Mouse (Mus musculus) neural tube, embryonic 11.5 days (tissue): ENCODE data around the gene Rpl14. TPM values are rescaled to one million over a fixed set of nuclear protein-coding genes. Genes with fewer than 3 reads are reported as not detected.
A peak's percentile ranks its signal among the peaks of the same experiment; 100 is the strongest.

Source experiments
- ATAC-seq: fragments of 200-750 bp; cut with Nextera tagmentation; 2 replicates; pipeline ENCODE4 v1.8.0; 2017; ENCODE audit warnings: moderate number of reproducible peaks, mild to moderate bottlenecking, moderate TSS enrichment, moderate library complexity; ENCODE audit not compliant: insufficient read depth, low FRiP score, low TSS enrichment
- DNase-seq: peaks from one replicate; pipeline ENCODE4 v3.0.0-alpha.2; 2015; ENCODE audit warnings: low spot score
- H3K27ac ChIP-seq: fragments of 300-500 bp; sonication (generic); 2 replicates; pipeline ENCODE4 v1.5.1; 2014; ENCODE audit warnings: low read depth, mild to moderate bottlenecking, low read length
- H3K27me3 ChIP-seq: fragments of 300-500 bp; sonication (generic); 2 replicates; pipeline ENCODE4 v1.6.1; 2014; ENCODE audit warnings: mild to moderate bottlenecking, low read length, mixed read lengths; ENCODE audit not compliant: control insufficient read depth, insufficient read depth
- H3K36me3 ChIP-seq: fragments of 300-500 bp; sonication (generic); 2 replicates; pipeline ENCODE4 v1.6.1; 2014; ENCODE audit warnings: mild to moderate bottlenecking, low read length, moderate library complexity, mixed read lengths; ENCODE audit not compliant: control insufficient read depth, insufficient read depth
- H3K4me1 ChIP-seq: fragments of 300-500 bp; sonication (generic); 2 replicates; pipeline ENCODE4 v1.6.1; 2014; ENCODE audit warnings: low read length, mixed read lengths; ENCODE audit not compliant: control insufficient read depth, insufficient read depth
- H3K4me2 ChIP-seq: fragments of 300-500 bp; sonication (generic); 2 replicates; pipeline ENCODE4 v1.6.1; 2014; ENCODE audit warnings: low read depth, mild to moderate bottlenecking, moderate library complexity
- H3K4me3 ChIP-seq: fragments of 300-500 bp; sonication (generic); 2 replicates; pipeline ENCODE4 v1.5.1; 2014; ENCODE audit warnings: low read depth, low read length
- H3K9ac ChIP-seq: fragments of 300-500 bp; sonication (generic); 2 replicates; pipeline ENCODE4 v1.6.1; 2014; ENCODE audit warnings: mild to moderate bottlenecking, low read length
- H3K9me3 ChIP-seq: fragments of 300-500 bp; sonication (generic); 2 replicates; pipeline ENCODE4 v1.6.1; 2016; ENCODE audit warnings: low read length; ENCODE audit not compliant: control insufficient read depth
- WGBS: fragments of 180-500 bp; shearing (Covaris S2); extraction: QIAGEN DNeasy Blood & Tissue Kit; methylation state at CpG from one replicate; pipeline ENCODE4 v1.1.7; 2014; 5-methylcytosine and 5-hydroxymethylcytosine counted together
- polyA plus RNA-seq: library from polyadenylated mRNA; unstranded; fragments of >200 nt; fragmentation: Nextera tagmentation; extraction: Ambion mirVana; gene quantifications from 2 replicates; pipeline ENCODE4 v1.2.1, GENCODE M21; 2014

The Rpl14 gene
- polyA plus RNA-seq, 1 experiment from 2014 or later, result 750 TPM

GRCm38 (mm10) chr9:120611055-120611454 lies 39.8 kb downstream of the Rpl14 start:
- no peak for DNase-seq
- H3K9me3 ChIP-seq, result no peaks in the 10 kb centered on the region
- no peak overlapping the region for H3K27ac ChIP-seq

GRCm38 (mm10) chr9:120614059-120614458 lies 42.8 kb downstream of the Rpl14 start:
- no peak overlapping the region for H3K4me3 ChIP-seq
- DNase-seq (no peak), ATAC-seq (no peak)
- WGBS, result 95% methylated on average over 6 of the region's 6 CpGs
- H3K9me3 ChIP-seq, result no peaks in the 10 kb centered on the region
- no peak overlapping the region for H3K4me2 ChIP-seq
- peaks cover 3% of the 10 kb centered on the region for H3K4me1 ChIP-seq
- no peak overlapping the region for H3K27ac ChIP-seq
- no peaks in the 10 kb centered on the region for H3K36me3 ChIP-seq
- no peak overlapping the region for H3K9ac ChIP-seq
- H3K27me3 ChIP-seq, result no peaks in the 10 kb centered on the region

More at GRCm38 (mm10) chr9:120611055-120611454, 39.8 kb downstream of the Rpl14 start:
- ATAC-seq, result no peak
- Histone ChIP-seq H3K27me3 (no peaks in the 10 kb centered on the region), H3K4me2 (no peak overlapping the region), H3K9ac (no peak overlapping the region), H3K4me3 (no peak overlapping the region), H3K4me1 (no peaks in the 10 kb centered on the region), H3K36me3 (no peaks in the 10 kb centered on the region)

DNA sequence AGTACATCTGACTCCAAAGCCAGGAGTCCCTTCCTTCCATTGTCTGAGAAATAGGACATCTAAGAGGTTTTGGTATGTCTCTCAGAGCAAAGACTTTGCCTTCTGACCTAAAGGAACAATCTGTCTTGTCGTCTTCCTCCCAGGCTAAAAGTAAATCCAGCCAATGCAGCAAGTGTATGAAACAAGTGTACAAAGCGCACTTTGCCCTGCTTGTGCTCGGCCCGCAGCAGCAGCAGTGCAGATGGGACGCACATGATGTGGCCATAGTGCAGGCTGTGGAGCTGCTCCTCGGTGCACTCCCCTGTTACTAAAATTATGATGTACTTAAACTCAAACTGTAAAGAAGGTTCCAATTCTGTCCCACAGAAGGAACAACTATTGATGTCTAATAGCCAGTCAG lies 46.9 kb downstream of the Rpl14 start:
- Histone ChIP-seq H3K4me2 (no peak overlapping the region), H3K4me1 (peaks cover 15% of the 10 kb centered on the region), H3K4me3 (no peak overlapping the region), H3K36me3 (no peaks in the 10 kb centered on the region), H3K27me3 (no peaks in the 10 kb centered on the region), H3K27ac (no peak overlapping the region), H3K9ac (no peak overlapping the region), H3K9me3 (peaks cover 8% of the 10 kb centered on the region; the same call in 1 of the 2 replicates)
- 81% methylated on average over 6 of the region's 6 CpGs for WGBS
- ATAC-seq (no peak), DNase-seq (no peak)

- H3K9ac ChIP-seq, result peak overlapping the region; percentile 55
- ATAC-seq (peak; percentile 58; the same call in 1 of the 2 replicates), DNase-seq (no peak)
- 9% methylated on average over 10 of the region's 10 CpGs for WGBS
- peak overlapping the region; percentile 12; the same call in 1 of the 2 replicates for H3K4me3 ChIP-seq
- peaks cover 8% of the 10 kb centered on the region; the same call in 1 of the 2 replicates for H3K9me3 ChIP-seq
- peak overlapping the region; percentile 67 for H3K27ac ChIP-seq
- H3K4me1 ChIP-seq, result peaks cover 15% of the 10 kb centered on the region
- peak overlapping the region; percentile 33 for H3K4me2 ChIP-seq
- H3K36me3 ChIP-seq, result no peaks in the 10 kb centered on the region
- no peaks in the 10 kb centered on the region for H3K27me3 ChIP-seq
These were observed 48.1 kb downstream of the Rpl14 start for GRCm38 (mm10) chr9:120619347-120619708.

GRCm38 (mm10) chr9:120619709-120620408 lies 48.6 kb downstream of the Rpl14 start:
- 8% methylated on average over 26 of the region's 26 CpGs for WGBS
- peak; percentile 90 for DNase-seq
- Histone ChIP-seq H3K4me1 (peaks cover 15% of the 10 kb centered on the region), H3K36me3 (no peaks in the 10 kb centered on the region), H3K27me3 (no peaks in the 10 kb centered on the region), H3K27ac (peak overlapping the region; percentile 62), H3K9ac (peak overlapping the region; percentile 55), H3K4me3 (peak overlapping the region; percentile 12; the same call in 1 of the 2 replicates), H3K9me3 (peaks cover 8% of the 10 kb centered on the region; the same call in 1 of the 2 replicates), H3K4me2 (peak overlapping the region; percentile 33)
- ATAC-seq, result peak; percentile 90

DNA sequence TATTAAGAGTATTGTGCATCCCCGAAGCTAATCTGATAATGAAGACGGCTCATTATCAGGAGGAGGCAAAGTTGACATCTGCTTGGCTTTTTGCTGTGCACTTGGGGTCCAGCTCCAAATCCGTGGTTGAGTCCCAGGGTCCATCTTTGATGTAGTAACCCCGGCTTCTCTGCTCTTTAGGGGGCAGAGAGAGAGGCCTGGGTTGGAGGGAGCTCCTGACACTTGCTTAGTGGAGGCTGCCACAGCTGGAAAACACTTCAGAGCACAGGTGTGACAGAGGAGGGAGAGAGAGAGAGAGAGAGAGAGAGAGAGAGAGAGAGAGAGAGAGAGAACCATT lies 49.1 kb downstream of the Rpl14 start:
- Histone ChIP-seq H3K27ac (no peak overlapping the region), H3K9ac (no peak overlapping the region), H3K27me3 (no peaks in the 10 kb centered on the region), H3K4me1 (peaks cover 15% of the 10 kb centered on the region), H3K4me3 (no peak overlapping the region), H3K36me3 (no peaks in the 10 kb centered on the region), H3K9me3 (peaks cover 8% of the 10 kb centered on the region; the same call in 1 of the 2 replicates), H3K4me2 (no peak overlapping the region)
- 0 out of 2 replicates have a peak, but pooled peaks have one; percentile 8 for ATAC-seq
- 44% methylated on average over 4 of the region's 4 CpGs for WGBS
- DNase-seq, result no peak

Other genes with a start within 250 kb of the Rpl14 start
- 248 and 271 TPM in 2 replicates for gene Eif1b, start 79.2 kb upstream of the Rpl14 start, polyA plus RNA-seq
- gene Entpd3, start 31.6 kb upstream of the Rpl14 start, polyA plus RNA-seq, result 0.17 and 0.18 TPM in 2 replicates